Mouse (Mus musculus) stomach, postnatal 0 days (tissue): ENCODE results near the gene Olfr958. TPM values are rescaled to one million over a fixed set of nuclear protein-coding genes. Genes with fewer than 3 reads are reported as not detected.

Experiments
- ATAC-seq: fragments of 200-750 bp; cut with Nextera tagmentation; 2 replicates; pipeline ENCODE4 v1.8.0; 2017; ENCODE audit not compliant: low FRiP score, low TSS enrichment
- DNase-seq: peaks from one replicate; pipeline ENCODE4 v3.0.0-alpha.2; 2016; ENCODE audit warnings: low spot score
- H3K27ac ChIP-seq: fragments of 300-500 bp; sonication (generic); replicated peaks from 2 replicates; pipeline ENCODE4 v1.5.1; 2014; ENCODE audit warnings: mild to moderate bottlenecking, control low read depth
- H3K27me3 ChIP-seq: fragments of 300-500 bp; sonication (generic); 2 replicates; pipeline ENCODE4 v1.6.1; 2014; ENCODE audit warnings: low read length; ENCODE audit not compliant: control insufficient read depth, insufficient read depth
- H3K36me3 ChIP-seq: fragments of 300-500 bp; sonication (generic); 2 replicates; pipeline ENCODE4 v1.6.1; 2014; ENCODE audit warnings: low read length, mixed read lengths; ENCODE audit not compliant: control insufficient read depth, insufficient read depth
- H3K4me1 ChIP-seq: fragments of 300-500 bp; sonication (generic); replicated peaks from 2 replicates; pipeline ENCODE4 v1.6.1; 2014; ENCODE audit warnings: antibody characterized with exemption; ENCODE audit not compliant: control insufficient read depth, insufficient read depth
- H3K4me2 ChIP-seq: fragments of 300-500 bp; sonication (generic); replicated peaks from 2 replicates; pipeline ENCODE4 v1.6.1; 2014; ENCODE audit warnings: low read depth, mild to moderate bottlenecking, control low read depth, moderate library complexity
- H3K4me3 ChIP-seq: fragments of 300-500 bp; sonication (generic); 2 replicates; pipeline ENCODE4 v1.5.1; 2014; ENCODE audit warnings: low read depth, low read length, control low read depth
- H3K9ac ChIP-seq: fragments of 300-500 bp; sonication (generic); 2 replicates; pipeline ENCODE4 v1.6.1; 2014; ENCODE audit warnings: mild to moderate bottlenecking, low read length, control low read depth, mixed read lengths
- H3K9me3 ChIP-seq: fragments of 300-500 bp; sonication (generic); 2 replicates; pipeline ENCODE4 v1.6.1; 2016; ENCODE audit warnings: low read length; ENCODE audit not compliant: control insufficient read depth
- CTCF ChIP-seq: IDR thresholded peaks from 2 replicates; pipeline ENCODE4 v1.5.1; 2016; ENCODE audit warnings: antibody characterized with exemption, low read depth, mild to moderate bottlenecking, moderate library complexity
- EP300 ChIP-seq: optimal IDR thresholded peaks from 2 replicates; pipeline ENCODE3; 2016; ENCODE audit warnings: antibody characterized with exemption
- WGBS: fragments of 180-500 bp; shearing (Covaris S2); extraction: QIAGEN DNeasy Blood & Tissue Kit; methylation state at CpG from one replicate; pipeline ENCODE4 v1.1.7; 2014; 5-methylcytosine and 5-hydroxymethylcytosine counted together
- polyA plus RNA-seq: library from polyadenylated mRNA; unstranded; fragments of >200 nt; fragmentation: Nextera tagmentation; extraction: Ambion mirVana; gene quantifications from 2 replicates; pipeline ENCODE4 v1.2.1, GENCODE M21; 2015

Gene Olfr958
- polyA plus RNA-seq, 1 experiment from 2014 or later = not detected

- H3K27ac ChIP-seq = no peak overlapping the region
- H3K36me3 ChIP-seq = no peaks in the 10 kb centered on the region
- DNase-seq (peak; percentile 29), ATAC-seq (no peak)
- H3K27me3 ChIP-seq = no peaks in the 10 kb centered on the region
- no peak overlapping the region for H3K4me3 ChIP-seq
- H3K9ac ChIP-seq = no peak overlapping the region
- H3K4me1 ChIP-seq = no peaks in the 10 kb centered on the region
- WGBS = 7% methylated on average over 6 of the region's 6 CpGs
- H3K9me3 ChIP-seq = no peaks in the 10 kb centered on the region
- no peak overlapping the region for H3K4me2 ChIP-seq
- TF ChIP-seq EP300 (no peak), CTCF (peak; percentile 80)
Observed at GRCm38 (mm10) chr9:39508998-39509397, 44.9 kb downstream of the Olfr958 start.

Other genes starting within 250 kb of the Olfr958 start
- gene Olfr948, start 228.0 kb downstream of the Olfr958 start, polyA plus RNA-seq = not detected in 2 replicates
- not detected in 2 replicates for gene Olfr951, start 166.6 kb downstream of the Olfr958 start, polyA plus RNA-seq
- not detected in 2 replicates for gene Olfr952, start 126.9 kb downstream of the Olfr958 start, polyA plus RNA-seq
- 0.02 TPM in 1 of 2 replicates, not detected in the other for gene Olfr954, start 97.4 kb downstream of the Olfr958 start, polyA plus RNA-seq
- not detected in 2 replicates for gene Olfr955, start 82.1 kb downstream of the Olfr958 start, polyA plus RNA-seq
- not detected in 2 replicates for gene Olfr44, start 60.1 kb downstream of the Olfr958 start, polyA plus RNA-seq
- not detected in 2 replicates for gene Olfr957, start 38.2 kb downstream of the Olfr958 start, polyA plus RNA-seq
- not detected in 2 replicates for gene Olfr959, start 21.5 kb upstream of the Olfr958 start, polyA plus RNA-seq
- 10.6 and 12.5 TPM in 2 replicates for gene AW551984, start 50.3 kb upstream of the Olfr958 start, polyA plus RNA-seq
- gene Olfr148, start 56.6 kb upstream of the Olfr958 start, polyA plus RNA-seq = not detected in 2 replicates
- gene Olfr960, start 67.3 kb upstream of the Olfr958 start, polyA plus RNA-seq = not detected in 2 replicates
- not detected in 2 replicates for gene Olfr961, start 91.0 kb upstream of the Olfr958 start, polyA plus RNA-seq
- gene Olfr963, start 113.2 kb upstream of the Olfr958 start, polyA plus RNA-seq = not detected in 2 replicates
- gene Olfr149, start 153.1 kb upstream of the Olfr958 start, polyA plus RNA-seq = not detected in 2 replicates
- not detected in 2 replicates for gene Olfr965, start 157.3 kb upstream of the Olfr958 start, polyA plus RNA-seq
- not detected in 2 replicates for gene Olfr150, start 176.9 kb upstream of the Olfr958 start, polyA plus RNA-seq
- not detected in 2 replicates for gene Olfr967, start 192.2 kb upstream of the Olfr958 start, polyA plus RNA-seq
- gene Olfr968, start 229.2 kb upstream of the Olfr958 start, polyA plus RNA-seq = not detected in 2 replicates
- not detected in 2 replicates for gene Olfr969, start 236.9 kb upstream of the Olfr958 start, polyA plus RNA-seq